Mouse (Mus musculus): ENCODE measurements around the gene Snx29. TPM values are rescaled to one million over a fixed set of nuclear protein-coding genes. Genes with fewer than 3 reads are reported as not detected.
"Not testable (repeated sequence)": the region's sequence is repeated elsewhere in the genome, so short reads cannot be mapped to it uniquely, and the experiment has no call there.

The Snx29 gene
- polyA plus RNA-seq, 1 experiment from 2014 or later: 12.1 TPM

GRCm38 (mm10) chr16:11444626-11445025 is 121.9 kb downstream of the Snx29 start:
- 85% methylated on average over 1 of the region's 1 CpGs for WGBS
- Histone ChIP-seq H3K4me3 (no peak overlapping the region), H3K9me3 (no peaks in the 10 kb centered on the region), H3K4me1 (no peaks in the 10 kb centered on the region), H3K36me3 (replicated peaks) (peaks cover 16% of the 10 kb centered on the region), H3K27me3 (replicated peaks; ENCODE audit: low read depth, poor library complexity, severe bottlenecking) (no peaks in the 10 kb centered on the region), H3K27ac (replicated peaks) (no peak overlapping the region)
- DNase-seq (ENCODE audit: low spot score): no peak

- peaks cover 21% of the 10 kb centered on the region for H3K36me3 ChIP-seq (replicated peaks)
- no peak overlapping the region for H3K27ac ChIP-seq (replicated peaks)
- H3K9me3 ChIP-seq: no peaks in the 10 kb centered on the region
- 89% methylated on average over 4 of the region's 4 CpGs for WGBS
- H3K4me1 ChIP-seq: no peaks in the 10 kb centered on the region
- H3K4me3 ChIP-seq: no peak overlapping the region
- H3K27me3 ChIP-seq (replicated peaks; ENCODE audit: low read depth, poor library complexity, severe bottlenecking): no peaks in the 10 kb centered on the region
- no peak for DNase-seq (ENCODE audit: low spot score)
Observed at GRCm38 (mm10) chr16:11446977-11447376, 124.3 kb downstream of the Snx29 start.

GRCm38 (mm10) chr16:11447905-11448304 is 125.2 kb downstream of the Snx29 start:
- H3K27me3 ChIP-seq (replicated peaks; ENCODE audit: low read depth, poor library complexity, severe bottlenecking): no peaks in the 10 kb centered on the region
- peaks cover 30% of the 10 kb centered on the region for H3K36me3 ChIP-seq (replicated peaks)
- H3K27ac ChIP-seq (replicated peaks): no peak overlapping the region
- no peak for DNase-seq (ENCODE audit: low spot score)
- no peaks in the 10 kb centered on the region for H3K4me1 ChIP-seq
- H3K4me3 ChIP-seq: no peak overlapping the region
- no peaks in the 10 kb centered on the region for H3K9me3 ChIP-seq
- WGBS: 88% methylated on average over 5 of the region's 5 CpGs

- not testable (repeated sequence) for H3K27ac ChIP-seq (replicated peaks); H3K9me3 ChIP-seq; H3K4me3 ChIP-seq; H3K27me3 ChIP-seq (replicated peaks; ENCODE audit: low read depth, poor library complexity, severe bottlenecking); DNase-seq (ENCODE audit: low spot score); H3K4me1 ChIP-seq
- WGBS: 94% methylated on average over 4 of the region's 4 CpGs
- peaks cover 38% of the 10 kb centered on the region for H3K36me3 ChIP-seq (replicated peaks)
Observed at GRCm38 (mm10) chr16:11448696-11449095, 126.0 kb downstream of the Snx29 start.

- DNase-seq (ENCODE audit: low spot score): no peak
- WGBS: 93% methylated on average over 4 of the region's 4 CpGs
- Histone ChIP-seq H3K27ac (replicated peaks) (no peak overlapping the region), H3K9me3 (peaks cover 5% of the 10 kb centered on the region; the same call in 1 of the 2 replicates), H3K4me3 (no peak overlapping the region), H3K27me3 (replicated peaks; ENCODE audit: low read depth, poor library complexity, severe bottlenecking) (no peaks in the 10 kb centered on the region), H3K4me1 (no peaks in the 10 kb centered on the region), H3K36me3 (replicated peaks) (peaks cover 42% of the 10 kb centered on the region)
Observed at GRCm38 (mm10) chr16:11449344-11449743, 126.6 kb downstream of the Snx29 start.

- peaks cover 47% of the 10 kb centered on the region for H3K36me3 ChIP-seq (replicated peaks)
- no peaks in the 10 kb centered on the region for H3K27me3 ChIP-seq (replicated peaks; ENCODE audit: low read depth, poor library complexity, severe bottlenecking)
- peaks cover 5% of the 10 kb centered on the region; the same call in 1 of the 2 replicates for H3K9me3 ChIP-seq
- no peak for DNase-seq (ENCODE audit: low spot score)
- 87% methylated on average over 4 of the region's 4 CpGs for WGBS
- H3K27ac ChIP-seq (replicated peaks): no peak overlapping the region
- H3K4me3 ChIP-seq: no peak overlapping the region
- no peaks in the 10 kb centered on the region for H3K4me1 ChIP-seq
Observed at GRCm38 (mm10) chr16:11450626-11451025, 127.9 kb downstream of the Snx29 start.

GRCm38 (mm10) chr16:11454871-11455270 is 132.2 kb downstream of the Snx29 start:
- Histone ChIP-seq H3K27ac (replicated peaks) (no peak overlapping the region), H3K27me3 (replicated peaks; ENCODE audit: low read depth, poor library complexity, severe bottlenecking) (no peaks in the 10 kb centered on the region), H3K4me3 (no peak overlapping the region), H3K36me3 (replicated peaks) (peaks cover 30% of the 10 kb centered on the region), H3K4me1 (peaks cover 9% of the 10 kb centered on the region; the same call in 1 of the 2 replicates), H3K9me3 (peaks cover 5% of the 10 kb centered on the region; the same call in 1 of the 2 replicates)
- no peak for DNase-seq (ENCODE audit: low spot score)
- WGBS: 93% methylated on average over 4 of the region's 4 CpGs

GRCm38 (mm10) chr16:11455545-11456140 is 132.9 kb downstream of the Snx29 start:
- Histone ChIP-seq H3K27ac (replicated peaks) (no peak overlapping the region), H3K4me1 (peaks cover 9% of the 10 kb centered on the region; the same call in 1 of the 2 replicates), H3K36me3 (replicated peaks) (peaks cover 30% of the 10 kb centered on the region), H3K27me3 (replicated peaks; ENCODE audit: low read depth, poor library complexity, severe bottlenecking) (no peaks in the 10 kb centered on the region), H3K9me3 (peaks cover 5% of the 10 kb centered on the region; the same call in 1 of the 2 replicates), H3K4me3 (no peak overlapping the region)
- no peak for DNase-seq (ENCODE audit: low spot score)
- 77% methylated on average over 5 of the region's 5 CpGs for WGBS

GRCm38 (mm10) chr16:11456141-11456645 is 133.5 kb downstream of the Snx29 start:
- no peaks in the 10 kb centered on the region for H3K27me3 ChIP-seq (replicated peaks; ENCODE audit: low read depth, poor library complexity, severe bottlenecking)
- peaks cover 12% of the 10 kb centered on the region; the same call in 1 of the 2 replicates for H3K4me1 ChIP-seq
- 91% methylated on average over 5 of the region's 5 CpGs for WGBS
- H3K9me3 ChIP-seq: peaks cover 5% of the 10 kb centered on the region; the same call in 1 of the 2 replicates
- peaks cover 30% of the 10 kb centered on the region for H3K36me3 ChIP-seq (replicated peaks)
- no peak overlapping the region for H3K27ac ChIP-seq (replicated peaks)
- no peak overlapping the region for H3K4me3 ChIP-seq
- no peak for DNase-seq (ENCODE audit: low spot score)

- 86% methylated on average over 5 of the region's 5 CpGs for WGBS
- no peak for DNase-seq (ENCODE audit: low spot score)
- Histone ChIP-seq H3K9me3 (peaks cover 5% of the 10 kb centered on the region; the same call in 1 of the 2 replicates), H3K4me3 (no peak overlapping the region), H3K4me1 (peaks cover 15% of the 10 kb centered on the region; the same call in 1 of the 2 replicates), H3K27ac (replicated peaks) (no peak overlapping the region), H3K27me3 (replicated peaks; ENCODE audit: low read depth, poor library complexity, severe bottlenecking) (no peaks in the 10 kb centered on the region), H3K36me3 (replicated peaks) (peaks cover 25% of the 10 kb centered on the region)
Observed at GRCm38 (mm10) chr16:11457136-11457535, 134.4 kb downstream of the Snx29 start.

- 40% methylated on average over 2 of the region's 2 CpGs for WGBS
- H3K4me3 ChIP-seq: no peak overlapping the region
- DNase-seq (ENCODE audit: low spot score): no peak
- H3K27ac ChIP-seq (replicated peaks): no peak overlapping the region
- H3K9me3 ChIP-seq: peaks cover 5% of the 10 kb centered on the region; the same call in 1 of the 2 replicates
- no peaks in the 10 kb centered on the region for H3K27me3 ChIP-seq (replicated peaks; ENCODE audit: low read depth, poor library complexity, severe bottlenecking)
- peaks cover 18% of the 10 kb centered on the region for H3K36me3 ChIP-seq (replicated peaks)
- H3K4me1 ChIP-seq: peaks cover 15% of the 10 kb centered on the region; the same call in 1 of the 2 replicates
Observed at GRCm38 (mm10) chr16:11457609-11458350, 135.1 kb downstream of the Snx29 start.

GRCm38 (mm10) chr16:11460210-11460609 is 137.5 kb downstream of the Snx29 start:
- Histone ChIP-seq H3K27ac (replicated peaks) (no peak overlapping the region), H3K9me3 (no peaks in the 10 kb centered on the region), H3K36me3 (replicated peaks) (no peaks in the 10 kb centered on the region), H3K27me3 (replicated peaks; ENCODE audit: low read depth, poor library complexity, severe bottlenecking) (no peaks in the 10 kb centered on the region), H3K4me3 (no peak overlapping the region), H3K4me1 (peaks cover 15% of the 10 kb centered on the region; the same call in 1 of the 2 replicates)
- DNase-seq (ENCODE audit: low spot score): no peak
- 92% methylated on average over 1 of the region's 1 CpGs for WGBS

All from embryonic facial prominence, embryonic 10.5 days (tissue).